Mouse (Mus musculus) frontal cortex, postnatal 14 days (tissue): ENCODE results near the gene Tfam.

Experiments used
- DNase-seq, 2 experiments: peaks; one replicate each; pipeline ENCODE4 v3.0.0; 2022; ENCODE audit warnings: low spot score in 2 of 2

Gene Tfam

GRCm38 (mm10) chr10:71223101-71223500 lies 15.0 kb downstream of the Tfam start:
- no peak for DNase-seq

- no peak for DNase-seq
These were observed 15.4 kb downstream of the Tfam start for GRCm38 (mm10) chr10:71222639-71223038.

- peak; percentile 54 to 77 for DNase-seq
These were observed 19.7 kb downstream of the Tfam start for GRCm38 (mm10) chr10:71218228-71218892.

- no peak for DNase-seq
These were observed 22.1 kb downstream of the Tfam start for GRCm38 (mm10) chr10:71215996-71216395.

DNA sequence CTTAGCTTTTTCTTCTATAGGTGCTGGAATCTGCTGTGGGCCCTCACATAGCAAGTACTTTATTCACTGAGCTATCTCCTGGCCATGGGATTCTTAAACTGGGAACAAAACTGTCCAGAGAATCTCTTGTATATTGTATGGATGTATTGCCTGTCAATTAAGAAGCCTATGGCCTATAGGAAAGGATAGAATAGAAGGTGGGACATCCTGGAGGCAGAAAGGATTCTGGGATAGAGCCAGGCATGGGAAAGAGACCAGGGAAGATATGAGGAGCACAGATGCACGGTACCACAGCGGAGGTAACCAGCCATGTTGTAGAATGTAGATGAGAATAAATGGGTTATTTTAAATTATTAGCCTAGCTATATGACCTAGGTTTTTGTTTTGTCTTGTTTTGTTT lies 36.6 kb downstream of the Tfam start:
- no peak for DNase-seq

GRCm38 (mm10) chr10:71200964-71201363 lies 37.1 kb downstream of the Tfam start:
- DNase-seq: no peak

GRCm38 (mm10) chr10:71198676-71199075 lies 39.4 kb downstream of the Tfam start:
- DNase-seq: no peak

DNA sequence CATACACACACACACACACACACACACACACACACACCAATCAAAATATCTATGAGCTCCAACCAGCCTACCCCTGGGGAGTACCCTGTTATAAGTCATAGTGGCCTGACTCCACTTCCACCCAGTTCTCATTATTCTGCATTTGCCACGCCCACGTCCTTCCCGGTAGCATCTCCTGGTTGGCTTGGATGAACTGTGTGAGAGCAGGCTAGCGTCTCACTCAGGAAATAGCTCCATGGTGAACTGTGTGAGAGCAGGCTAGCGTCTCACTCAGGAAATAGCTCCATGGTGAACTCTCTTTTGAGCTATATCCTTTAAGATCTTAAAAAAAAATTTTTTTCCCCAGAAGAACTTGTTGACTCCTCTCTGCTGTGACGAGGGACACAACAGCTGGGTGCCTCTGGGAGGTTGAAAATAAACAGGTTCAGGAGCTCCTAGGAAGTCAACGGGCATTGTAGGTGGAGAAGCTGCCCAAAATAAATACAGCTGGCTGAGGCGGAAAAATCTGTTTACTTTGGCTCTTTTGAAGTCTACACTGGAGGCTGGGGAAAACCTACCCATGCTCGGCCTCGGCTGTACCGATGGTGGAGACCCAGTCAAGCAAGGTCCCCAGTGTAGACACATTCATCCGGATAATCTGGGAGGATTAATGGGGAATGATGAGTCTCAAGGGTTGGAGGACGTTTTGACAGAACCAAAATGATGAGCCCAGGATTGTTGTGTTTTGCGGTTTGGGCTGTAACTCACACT lies 40.9 kb downstream of the Tfam start:
- no peak for DNase-seq

GRCm38 (mm10) chr10:71195501-71195900 lies 42.6 kb downstream of the Tfam start:
- DNase-seq: no peak

- no peak for DNase-seq
These were observed 43.4 kb downstream of the Tfam start for GRCm38 (mm10) chr10:71194713-71195112.

GRCm38 (mm10) chr10:71193319-71193718 lies 44.8 kb downstream of the Tfam start:
- DNase-seq: no peak

DNA sequence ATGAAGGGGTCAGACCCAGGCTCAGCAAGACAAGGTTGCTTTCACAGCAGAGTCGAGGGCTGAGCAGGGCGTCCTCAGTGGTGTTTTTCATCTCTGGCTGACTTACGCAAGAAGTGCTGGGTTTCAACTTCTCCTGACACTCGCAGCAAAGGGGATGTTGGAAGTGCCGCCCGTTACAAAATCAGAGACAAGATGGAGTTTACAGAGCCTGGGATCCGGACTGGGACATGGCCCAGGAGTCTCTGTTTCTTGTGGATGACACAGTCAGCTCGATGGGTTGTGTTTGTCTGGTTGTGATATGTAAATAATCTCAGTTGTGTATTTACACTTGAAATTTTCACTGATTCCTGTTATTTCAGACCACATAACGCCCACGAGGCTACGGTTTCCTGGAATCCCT lies 45.2 kb downstream of the Tfam start:
- DNase-seq: no peak

DNA sequence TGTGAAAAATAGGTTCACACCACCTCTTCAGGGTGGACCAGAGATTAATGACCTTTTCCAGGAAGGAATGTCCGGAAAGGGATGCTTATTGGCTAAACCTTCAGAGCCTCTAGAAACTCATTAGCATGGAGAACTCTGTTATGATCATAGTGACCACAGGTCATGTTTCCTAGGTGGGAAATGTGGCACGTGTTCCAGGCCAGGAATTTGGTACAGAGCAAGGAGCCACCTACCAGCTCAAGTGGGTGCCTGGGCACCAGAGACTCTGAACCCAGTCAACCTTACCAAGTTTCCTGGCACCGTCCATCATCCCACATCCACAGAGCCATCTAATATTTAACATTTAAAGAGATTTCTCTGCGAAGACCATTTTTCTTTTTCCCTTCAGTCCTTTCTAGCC lies 49.4 kb downstream of the Tfam start:
- DNase-seq: no peak

GRCm38 (mm10) chr10:71185059-71185458 lies 53.0 kb downstream of the Tfam start:
- DNase-seq: no peak

DNA sequence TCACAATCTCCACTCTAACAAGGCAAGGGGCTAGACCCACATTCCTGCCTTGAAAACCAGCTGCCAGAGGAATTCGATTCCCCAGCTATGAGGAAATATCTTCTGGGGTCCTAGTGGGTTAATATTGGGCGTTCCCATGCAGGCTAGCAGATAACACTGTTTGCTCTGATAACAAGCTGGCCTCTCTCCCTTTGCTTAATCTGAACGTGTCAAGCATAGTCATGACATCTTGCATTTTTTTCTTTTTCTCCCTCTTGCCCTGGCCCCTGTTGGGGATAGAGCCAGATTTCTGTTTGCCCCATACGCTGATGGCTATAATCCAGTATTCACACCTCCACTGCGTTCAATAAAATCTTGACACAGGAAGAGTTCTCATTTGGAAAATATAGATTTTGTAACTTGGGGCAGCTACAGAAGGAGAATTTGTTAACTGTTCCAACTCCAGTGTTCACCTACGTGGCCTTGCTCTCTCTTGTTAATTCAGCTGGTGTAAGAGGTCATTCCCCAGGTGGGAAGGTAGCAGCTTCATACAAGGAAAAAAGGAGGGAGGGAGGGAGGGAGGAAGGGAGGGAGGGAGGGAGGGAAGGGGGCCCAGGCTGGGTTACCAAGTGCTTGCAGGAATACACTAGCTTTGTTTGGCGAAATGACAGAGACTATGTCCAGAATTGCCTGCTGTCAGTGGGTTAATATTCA lies 54.6 kb downstream of the Tfam start:
- no peak for DNase-seq

GRCm38 (mm10) chr10:71181931-71182330 lies 56.1 kb downstream of the Tfam start:
- DNase-seq: no peak

DNA sequence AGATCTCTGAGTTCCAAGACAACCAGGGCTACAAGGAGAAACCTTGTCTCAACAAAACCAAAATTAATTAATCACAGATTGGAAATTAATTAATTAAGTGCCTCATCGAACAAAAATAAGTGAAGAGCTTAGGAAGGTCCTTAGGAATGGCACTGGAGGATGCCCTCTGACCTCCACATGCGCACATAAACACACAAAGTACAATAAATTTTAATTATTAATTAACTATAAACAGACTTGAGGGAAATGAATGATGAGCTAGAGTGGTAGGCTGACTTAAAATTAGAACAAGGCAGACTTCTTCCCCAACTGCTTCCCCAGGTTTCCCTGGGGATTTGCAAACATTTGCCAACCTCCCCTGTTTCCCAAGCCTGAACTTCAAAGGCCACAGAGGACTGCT lies 57.0 kb downstream of the Tfam start:
- DNase-seq: no peak

GRCm38 (mm10) chr10:71180057-71180456 lies 58.0 kb downstream of the Tfam start:
- no peak for DNase-seq

- DNase-seq: no peak
These were observed 60.9 kb downstream of the Tfam start for GRCm38 (mm10) chr10:71177201-71177600.

GRCm38 (mm10) chr10:71176341-71176740 lies 61.7 kb downstream of the Tfam start:
- DNase-seq: no peak
